Mouse (Mus musculus): ENCODE results near the gene 4921539E11Rik. TPM values are rescaled to one million over a fixed set of nuclear protein-coding genes. Genes with fewer than 3 reads are reported as not detected.

Gene 4921539E11Rik
- not detected for polyA plus RNA-seq (2014; fragmentation: Illumina TruSeq; extraction: RNeasy Lipid Tissue Mini Kit (QIAGEN cat#74804); ENCODE audit: low read depth, low replicate concordance)

DNA sequence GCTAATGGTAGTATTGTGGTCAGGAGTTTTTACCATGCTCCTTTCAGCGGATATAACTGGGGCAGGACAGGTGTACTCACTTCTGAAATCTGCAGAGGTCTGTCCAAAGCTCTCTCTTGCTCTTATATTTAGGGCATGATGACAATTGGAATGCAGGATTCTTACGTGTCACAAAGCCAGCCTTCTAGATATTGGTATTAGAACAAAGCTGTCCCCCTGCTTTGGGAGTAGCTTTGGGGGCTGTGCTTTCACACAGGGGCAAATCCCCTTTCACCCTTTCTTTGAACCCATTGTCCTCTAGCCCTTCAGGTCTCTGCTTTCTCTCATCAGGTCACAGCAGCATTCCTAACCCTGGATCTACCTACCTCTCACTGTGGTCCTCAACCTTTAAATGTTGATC, at the start of gene 4921539E11Rik:
4921539E11Rik (minus strand) TSS at position 101 of the 400 bp plus-strand sequence.

DNA sequence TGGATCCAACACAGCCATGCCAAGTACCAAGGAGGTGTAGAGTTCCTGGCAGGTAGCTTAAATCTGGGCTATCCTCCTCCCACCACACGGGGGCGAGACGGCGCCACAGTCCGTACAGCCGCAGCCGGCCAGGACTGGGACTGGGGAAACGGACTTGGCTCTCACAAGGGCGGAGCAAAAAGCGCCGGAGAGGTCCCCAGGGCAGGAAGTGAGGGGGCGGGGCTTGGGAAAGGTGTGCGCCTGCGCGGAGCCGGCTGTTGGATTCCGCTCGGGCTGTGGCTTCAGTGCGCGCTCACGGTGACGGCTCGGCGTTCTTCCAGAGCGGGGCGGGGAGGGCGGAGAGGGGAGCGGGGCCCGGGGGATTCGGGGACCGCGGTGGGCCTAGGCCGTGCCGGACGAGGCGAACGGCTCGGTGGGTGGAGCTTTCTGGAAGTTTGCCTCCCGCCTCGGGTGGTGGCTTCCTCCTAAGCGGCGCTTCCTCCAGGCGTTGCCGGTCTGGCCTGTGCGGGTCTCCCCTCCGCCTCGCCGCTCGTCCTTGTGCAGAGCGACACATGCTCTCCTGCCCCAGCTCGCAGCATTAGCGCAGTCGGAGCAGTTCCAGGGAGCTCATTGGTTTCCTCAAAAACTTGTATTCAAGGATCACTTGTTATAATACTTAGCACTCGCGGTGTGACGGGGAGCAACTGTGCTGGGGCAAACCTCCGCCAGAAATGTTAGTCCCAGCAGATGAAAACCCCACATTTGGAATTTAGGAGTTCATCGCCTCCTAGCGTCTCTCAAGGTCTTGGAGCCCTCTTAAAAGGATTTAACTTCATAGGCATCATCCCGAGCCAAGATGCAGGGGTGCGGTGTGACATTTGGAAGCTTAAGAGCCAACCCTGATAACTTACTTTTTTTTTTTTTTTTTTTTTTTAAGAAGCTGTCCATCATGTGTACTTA, 23.2 kb upstream of the 4921539E11Rik start, which contains the start of gene Oma1:
Oma1 (plus strand) TSS at position 226 of the 939 bp plus-strand sequence.

DNA sequence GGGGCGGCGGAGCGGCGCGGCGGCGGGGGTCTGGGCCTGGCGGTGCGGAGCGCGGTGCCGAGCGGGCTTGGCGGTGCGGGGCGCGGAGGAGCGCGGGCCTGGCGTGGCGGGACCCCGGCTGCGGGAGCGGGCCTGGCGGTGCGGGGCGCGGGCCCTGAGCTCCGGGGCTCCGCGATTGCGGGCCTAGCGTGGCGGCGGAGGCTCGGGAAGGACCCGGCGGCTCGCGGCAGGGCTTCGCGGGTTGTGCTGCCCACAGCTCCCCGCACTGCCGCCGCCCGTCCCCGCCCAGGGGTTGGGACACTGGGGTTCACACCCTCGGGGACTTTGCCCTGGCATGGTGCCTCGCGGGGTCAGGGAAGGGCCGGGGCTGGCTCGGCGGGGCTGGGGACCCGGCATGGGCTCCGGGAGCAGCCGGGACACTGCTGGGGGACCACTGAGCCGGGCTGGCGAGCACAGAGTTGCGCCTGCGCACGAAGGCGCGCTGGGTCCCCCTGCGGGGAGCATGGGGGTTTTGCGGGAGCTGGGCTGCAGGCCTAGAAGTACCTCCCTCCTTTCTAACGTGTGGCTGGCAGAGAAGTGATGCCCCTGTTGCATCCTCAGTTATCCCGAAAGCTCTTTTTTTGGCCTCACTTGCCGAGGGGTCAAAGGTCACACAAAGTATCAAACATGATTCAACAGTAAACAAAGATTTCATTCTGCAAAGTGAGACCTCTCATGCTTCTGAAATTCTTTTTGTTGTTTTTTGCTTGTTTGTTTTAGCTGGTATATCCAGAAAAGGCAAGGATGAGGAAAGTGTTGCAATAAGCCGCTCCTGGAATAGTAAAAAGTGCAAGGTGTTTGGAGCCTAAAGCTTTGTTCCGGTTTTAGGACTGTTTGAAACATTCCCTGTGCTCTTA, 75.5 kb downstream of the 4921539E11Rik start, which contains the start of gene Slc35d1:
Slc35d1 (minus strand) TSS at position 240 of the 896 bp plus-strand sequence.

Other genes with a start within 250 kb of the 4921539E11Rik start
- 94.4 TPM for gene Mier1, start 176.5 kb downstream of the 4921539E11Rik start, polyA plus RNA-seq (2014; fragmentation: Illumina TruSeq; extraction: RNeasy Lipid Tissue Mini Kit (QIAGEN cat#74804); ENCODE audit: low read depth, low replicate concordance)
- gene Wdr78, start 176.3 kb downstream of the 4921539E11Rik start, polyA plus RNA-seq (2014; fragmentation: Illumina TruSeq; extraction: RNeasy Lipid Tissue Mini Kit (QIAGEN cat#74804); ENCODE audit: low read depth, low replicate concordance), result 5.6 TPM
- 27.5 TPM for gene Slc35d1, start 75.7 kb downstream of the 4921539E11Rik start, polyA plus RNA-seq (2014; fragmentation: Illumina TruSeq; extraction: RNeasy Lipid Tissue Mini Kit (QIAGEN cat#74804); ENCODE audit: low read depth, low replicate concordance)
- 16.4 TPM for gene Oma1, start 22.9 kb upstream of the 4921539E11Rik start, polyA plus RNA-seq (2014; fragmentation: Illumina TruSeq; extraction: RNeasy Lipid Tissue Mini Kit (QIAGEN cat#74804); ENCODE audit: low read depth, low replicate concordance)

Measured in kidney, adult 10 weeks (tissue).